Mouse (Mus musculus) spleen, adult 2 months (tissue): Measurements from ENCODE around the gene Aldh1a1. TPM values are rescaled to one million over a fixed set of nuclear protein-coding genes. Genes with fewer than 3 reads are reported as not detected.

ENCODE experiments used
- DNase-seq, 2 experiments: peaks; one replicate each; pipeline versions ENCODE4 v3.0.0 to v3.0.0-alpha.2; 2012 to 2021; ENCODE audit warnings: low spot score in 2 of 2, low read depth in 1 of 2
- H3K27ac ChIP-seq: fragments of 200-500 bp; 2 replicates; pipeline ENCODE4 v1.5.1; 2012; ENCODE audit warnings: low read length, inconsistent platforms; ENCODE audit not compliant: insufficient read depth
- H3K27me3 ChIP-seq: fragments of 200-500 bp; 2 replicates; pipeline ENCODE4 v1.6.1; 2012; ENCODE audit warnings: mild to moderate bottlenecking, moderate library complexity, low read length, inconsistent platforms; ENCODE audit not compliant: control insufficient read depth, insufficient read depth
- H3K36me3 ChIP-seq: fragments of 200-500 bp; 2 replicates; pipeline ENCODE4 v1.6.1; 2012; ENCODE audit warnings: mild to moderate bottlenecking, low read length, inconsistent platforms; ENCODE audit not compliant: control insufficient read depth, insufficient read depth
- H3K4me1 ChIP-seq: fragments of 200-500 bp; 2 replicates; pipeline ENCODE4 v1.6.1; 2011; ENCODE audit warnings: inconsistent platforms; ENCODE audit not compliant: control insufficient read depth, insufficient read depth, insufficient read length
- H3K4me3 ChIP-seq: fragments of 200-500 bp; 2 replicates; pipeline ENCODE4 v1.5.1; 2011; ENCODE audit warnings: mild to moderate bottlenecking, inconsistent platforms; ENCODE audit not compliant: insufficient read depth, insufficient read length; ENCODE audit errors: extremely low read depth
- CTCF ChIP-seq: fragments of 200-500 bp; IDR thresholded peaks from 2 replicates; pipeline ENCODE4 v1.5.1; 2011; ENCODE audit warnings: mild to moderate bottlenecking, inconsistent platforms; ENCODE audit not compliant: insufficient read depth, insufficient read length, insufficient replicate concordance; ENCODE audit errors: extremely low read depth
- POLR2A ChIP-seq: fragments of 200-500 bp; IDR thresholded peaks from 2 replicates; pipeline ENCODE4 v1.6.1; 2011; ENCODE audit warnings: low read depth, low read length, inconsistent platforms
- WGBS: fragments of 180-500 bp; shearing (Covaris S2); methylation state at CpG from one replicate; pipeline ENCODE4 v1.1.7; 2018; 5-methylcytosine and 5-hydroxymethylcytosine counted together
- polyA plus RNA-seq: library from polyadenylated mRNA; depleted of rRNA; stranded (reverse); fragments of >200 nt; gene quantifications from 2 replicates; pipeline ENCODE4 v1.2.3, GENCODE M21; 2012

Aldh1a1 gene
- polyA plus RNA-seq, 1 experiment = 4.9 TPM

DNA sequence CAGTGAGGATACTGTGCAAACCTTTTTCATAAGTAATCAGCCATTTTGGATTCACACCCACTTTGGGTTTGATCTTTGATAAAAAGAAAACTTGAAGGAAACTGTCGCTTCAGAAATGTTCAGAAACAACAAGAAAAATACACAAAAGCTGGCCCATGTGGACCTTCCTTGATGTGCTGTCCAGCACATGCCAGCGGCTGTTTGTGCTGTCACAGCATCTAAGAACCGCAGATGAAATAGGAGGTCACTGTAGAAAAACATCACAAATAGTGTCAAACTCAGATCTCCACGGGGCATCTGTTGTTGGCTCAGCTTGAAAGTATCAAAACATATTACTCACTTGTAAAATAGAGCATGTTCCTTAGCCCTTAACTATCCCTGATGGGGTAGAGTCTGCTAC, 73.8 kb downstream of the Aldh1a1 start:
- Histone ChIP-seq H3K27ac (no peak overlapping the region), H3K4me1 (no peaks in the 10 kb centered on the region), H3K4me3 (no peak overlapping the region), H3K36me3 (no peaks in the 10 kb centered on the region), H3K27me3 (no peaks in the 10 kb centered on the region)
- no peak for DNase-seq
- TF ChIP-seq POLR2A (no peak), CTCF (no peak)
- whole genome bisulfite sequencing = 91% methylated on average over 4 of the region's 4 CpGs

DNA sequence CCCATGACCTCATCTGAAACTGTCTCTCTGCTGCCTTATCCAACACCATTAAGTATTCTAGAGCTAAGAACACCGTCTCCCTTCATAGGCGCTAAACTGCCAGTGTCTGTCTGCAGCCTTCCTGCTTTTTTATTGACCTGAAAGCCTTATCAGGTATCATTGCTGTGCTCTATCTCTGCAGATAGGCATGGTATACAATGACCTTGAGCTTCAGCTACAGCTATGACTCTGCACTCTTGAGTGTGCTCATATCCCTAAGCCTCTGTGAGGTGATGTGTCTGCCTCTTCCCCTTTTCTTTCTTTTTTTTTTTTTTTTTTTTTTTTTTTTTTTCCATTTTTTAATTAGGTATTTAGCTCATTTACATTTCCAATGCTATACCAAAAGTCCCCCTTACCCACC, 74.5 kb downstream of the Aldh1a1 start:
- no peak for TF ChIP-seq POLR2A
- TF ChIP-seq CTCF = no peak
- no peak overlapping the region for H3K4me3 ChIP-seq
- 95% methylated on average over 2 of the region's 2 CpGs for WGBS
- no peak for DNase-seq
- H3K27ac ChIP-seq = no peak overlapping the region
- H3K4me1 ChIP-seq = no peaks in the 10 kb centered on the region
- no peaks in the 10 kb centered on the region for H3K36me3 ChIP-seq
- H3K27me3 ChIP-seq = no peaks in the 10 kb centered on the region

DNA sequence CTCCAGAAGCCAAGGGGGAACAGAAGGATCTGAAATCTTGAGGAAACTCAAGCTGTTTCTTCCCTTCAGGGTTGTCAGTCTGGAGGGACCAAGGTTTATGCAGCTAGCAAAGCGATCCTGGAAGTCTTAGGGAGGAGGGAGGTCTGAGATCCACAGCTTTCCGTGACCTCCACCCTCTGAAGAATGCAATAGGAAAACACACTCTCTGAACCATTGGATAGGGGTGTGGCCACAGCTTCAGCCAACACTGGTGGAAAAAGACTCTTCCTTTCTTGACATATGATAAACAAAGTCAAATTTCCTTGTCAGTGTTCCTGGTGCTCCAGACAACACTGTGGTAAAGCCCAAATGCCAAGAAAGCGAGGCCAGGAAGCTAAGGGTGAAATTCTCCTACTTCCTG, 84.5 kb downstream of the Aldh1a1 start:
- no peaks in the 10 kb centered on the region for H3K36me3 ChIP-seq
- no peak for DNase-seq
- H3K27ac ChIP-seq = no peak overlapping the region
- no peaks in the 10 kb centered on the region for H3K27me3 ChIP-seq
- no peak overlapping the region for H3K4me3 ChIP-seq
- H3K4me1 ChIP-seq = no peaks in the 10 kb centered on the region
- no peak for TF ChIP-seq CTCF
- TF ChIP-seq POLR2A = no peak
- WGBS = 88% methylated on average over 3 of the region's 3 CpGs

DNA sequence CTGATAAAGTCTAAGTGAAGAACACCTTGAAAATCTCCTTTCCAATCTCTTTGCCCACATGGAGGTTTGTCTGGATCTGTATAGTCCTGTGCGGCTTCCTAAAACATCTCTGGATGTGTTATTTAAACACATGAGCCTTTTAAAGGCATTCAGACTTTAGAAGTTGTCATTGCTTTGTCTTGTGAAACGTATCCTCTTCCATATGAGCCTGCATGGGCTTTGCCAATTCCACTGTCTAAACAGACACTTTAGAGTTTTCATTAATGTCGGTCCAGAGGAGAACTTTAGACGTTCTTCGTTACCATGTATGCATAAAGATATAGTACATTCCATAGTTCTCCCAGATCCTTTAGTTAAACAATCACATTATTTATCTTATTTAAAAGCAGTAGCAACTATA, 84.9 kb downstream of the Aldh1a1 start:
- whole genome bisulfite sequencing = 82% methylated on average over 5 of the region's 5 CpGs
- no peaks in the 10 kb centered on the region for H3K27me3 ChIP-seq
- no peak overlapping the region for H3K27ac ChIP-seq
- no peak for DNase-seq
- no peaks in the 10 kb centered on the region for H3K36me3 ChIP-seq
- TF ChIP-seq POLR2A = no peak
- TF ChIP-seq CTCF = no peak
- H3K4me3 ChIP-seq = no peak overlapping the region
- H3K4me1 ChIP-seq = no peaks in the 10 kb centered on the region

DNA sequence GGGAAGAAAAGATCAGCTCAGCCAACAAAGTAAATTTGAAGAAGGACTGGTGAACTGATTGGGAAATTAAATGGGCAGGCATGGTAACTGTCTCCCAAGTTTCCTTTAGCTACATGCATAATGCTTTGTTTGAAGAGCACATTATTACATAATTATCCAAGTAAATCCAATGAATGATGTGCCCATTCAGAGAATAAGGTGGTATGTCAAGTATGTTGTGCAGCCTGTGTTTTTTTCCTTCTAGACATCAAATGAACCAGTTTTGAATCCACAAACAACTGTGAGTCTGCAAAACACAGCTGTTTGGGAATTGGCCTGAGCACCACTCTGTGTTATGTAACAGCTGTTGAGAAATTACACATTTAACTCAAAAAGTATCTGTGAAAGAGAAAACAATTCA, 107.4 kb downstream of the Aldh1a1 start:
- no peaks in the 10 kb centered on the region for H3K36me3 ChIP-seq
- no peak for DNase-seq
- no peaks in the 10 kb centered on the region for H3K27me3 ChIP-seq
- H3K4me1 ChIP-seq = no peaks in the 10 kb centered on the region
- no peak overlapping the region for H3K27ac ChIP-seq
- no peak overlapping the region for H3K4me3 ChIP-seq
- TF ChIP-seq CTCF (no peak), POLR2A (no peak)

DNA sequence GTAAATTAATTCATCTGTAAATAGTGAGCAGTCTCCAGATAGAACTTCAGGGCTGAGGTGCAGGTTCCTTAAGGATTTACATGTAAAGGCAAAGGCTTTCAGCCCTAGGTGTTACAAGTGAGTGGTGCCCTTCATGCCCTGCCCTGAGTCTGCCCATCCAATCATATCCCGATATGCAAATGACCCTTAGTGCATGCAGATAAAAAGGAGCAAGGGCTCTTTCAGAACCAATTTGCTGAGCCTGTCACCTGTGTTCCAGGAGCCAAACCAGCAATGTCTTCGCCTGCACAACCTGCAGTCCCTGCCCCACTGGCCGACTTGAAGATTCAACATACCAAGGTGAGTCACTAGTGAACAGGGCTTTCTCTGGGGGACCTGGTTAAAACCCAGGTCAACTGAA, 109.2 kb downstream of the Aldh1a1 start:
- no peaks in the 10 kb centered on the region for H3K4me1 ChIP-seq
- WGBS = 64% methylated on average over 3 of the region's 3 CpGs
- no peak overlapping the region; the same call in 1 of the 2 replicates for H3K27ac ChIP-seq
- H3K36me3 ChIP-seq = no peaks in the 10 kb centered on the region
- H3K4me3 ChIP-seq = no peak overlapping the region
- TF ChIP-seq CTCF (no peak), POLR2A (no peak)
- no peaks in the 10 kb centered on the region for H3K27me3 ChIP-seq
- DNase-seq = no peak

DNA sequence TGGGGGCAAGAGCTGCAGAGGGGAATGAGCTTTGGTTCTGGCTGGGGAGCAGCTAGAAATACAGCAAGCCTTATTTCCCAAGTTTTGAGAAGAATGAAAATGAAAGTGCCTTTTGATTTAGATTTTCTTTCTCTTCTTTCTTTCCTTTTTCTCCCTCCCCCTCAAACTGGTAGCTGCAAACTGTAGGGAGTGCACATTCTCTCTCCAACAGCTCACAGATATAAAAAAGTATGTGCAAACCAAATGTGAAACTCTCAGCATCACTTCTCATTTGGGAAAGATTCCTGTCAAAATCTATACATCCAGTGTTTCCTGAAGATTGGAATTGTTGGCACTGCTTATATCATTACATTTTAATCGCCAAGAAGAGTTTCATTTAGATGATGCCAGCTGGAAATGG, 110.7 kb downstream of the Aldh1a1 start:
- Histone ChIP-seq H3K36me3 (no peaks in the 10 kb centered on the region), H3K27ac (no peak overlapping the region), H3K4me1 (no peaks in the 10 kb centered on the region), H3K4me3 (no peak overlapping the region), H3K27me3 (no peaks in the 10 kb centered on the region)
- WGBS = 68% methylated on average over 1 of the region's 1 CpGs
- TF ChIP-seq CTCF = no peak
- no peak for TF ChIP-seq POLR2A
- no peak for DNase-seq
